Mouse (Mus musculus): Measurements from ENCODE around the gene Hist1h2bk. TPM values are rescaled to one million over a fixed set of nuclear protein-coding genes. Genes with fewer than 3 reads are reported as not detected.
A peak's percentile ranks its signal among the peaks of the same experiment; 100 is the strongest.

Hist1h2bk gene
- total and polyA plus RNA-seq, 2 experiments from 2014 or later = 0.40 to 262 TPM

GRCm38 (mm10) chr13:22022241-22022640 lies 13.4 kb upstream of the Hist1h2bk start:
- H3K4me1 ChIP-seq (ENCODE audit: insufficient read depth) = peaks cover 11% of the 10 kb centered on the region; the same call in 1 of the 2 replicates
- peak overlapping the region; percentile 38 for H3K4me3 ChIP-seq (ENCODE audit: low read depth, low read length)
- H3K4me2 ChIP-seq (ENCODE audit: low read depth) = peak overlapping the region; percentile 55
- DNase-seq (peak; percentile 86), ATAC-seq (peak; percentile 69)
- H3K36me3 ChIP-seq (ENCODE audit: insufficient read depth) = no peaks in the 10 kb centered on the region
- no peaks in the 10 kb centered on the region for H3K9me3 ChIP-seq (ENCODE audit: low read length)
- TF ChIP-seq CTCF (IDR thresholded peaks at IDR 0.05; ENCODE audit: low read depth) = no peak
- no peak overlapping the region for H3K9ac ChIP-seq
- H3K27me3 ChIP-seq (ENCODE audit: insufficient read depth, low read length) = peaks cover 30% of the 10 kb centered on the region
- no peak overlapping the region for H3K27ac ChIP-seq (ENCODE audit: low read depth, low read length)
- WGBS = under 1% methylated on average over 9 of the region's 9 CpGs

- Histone ChIP-seq H3K27me3 (ENCODE audit: insufficient read depth, low read length) (no peaks in the 10 kb centered on the region; the same call in 1 of the 2 replicates), H3K36me3 (ENCODE audit: insufficient read depth) (no peaks in the 10 kb centered on the region), H3K4me3 (ENCODE audit: low read depth, low read length) (peak overlapping the region; percentile 48), H3K9ac (peak overlapping the region; percentile 54), H3K9me3 (ENCODE audit: low read length) (no peaks in the 10 kb centered on the region), H3K27ac (ENCODE audit: low read depth, low read length) (peak overlapping the region; percentile 77), H3K4me2 (ENCODE audit: low read depth) (peak overlapping the region; percentile 50), H3K4me1 (ENCODE audit: insufficient read depth) (peaks cover 2% of the 10 kb centered on the region; the same call in 1 of the 2 replicates)
- DNase-seq = peak; percentile 96
- ATAC-seq = peak; percentile 76
- WGBS = 2% methylated on average over 35 of the region's 35 CpGs
- TF ChIP-seq CTCF (IDR thresholded peaks at IDR 0.05; ENCODE audit: low read depth) = no peak
Observed at GRCm38 (mm10) chr13:22026058-22027031, 9.3 kb upstream of the Hist1h2bk start.

- H3K4me1 ChIP-seq (ENCODE audit: insufficient read depth) = no peaks in the 10 kb centered on the region
- no peaks in the 10 kb centered on the region for H3K9me3 ChIP-seq (ENCODE audit: low read length)
- peak overlapping the region; percentile 62 for H3K4me2 ChIP-seq (ENCODE audit: low read depth)
- no peaks in the 10 kb centered on the region for H3K27me3 ChIP-seq (ENCODE audit: insufficient read depth, low read length)
- peak overlapping the region; percentile 65 for H3K4me3 ChIP-seq (ENCODE audit: low read depth, low read length)
- DNase-seq = peak; percentile 91
- peak; percentile 69 for ATAC-seq
- H3K9ac ChIP-seq = peak overlapping the region; percentile 63
- H3K36me3 ChIP-seq (ENCODE audit: insufficient read depth) = no peaks in the 10 kb centered on the region
- TF ChIP-seq CTCF (IDR thresholded peaks at IDR 0.05; ENCODE audit: low read depth) = peak; percentile 93
- WGBS = under 1% methylated on average over 40 of the region's 40 CpGs
- H3K27ac ChIP-seq (ENCODE audit: low read depth, low read length) = 0 out of 2 replicates have a peak overlapping the region, but pooled peaks have one; percentile 54
Observed at GRCm38 (mm10) chr13:22028673-22029460, 6.8 kb upstream of the Hist1h2bk start.

GRCm38 (mm10) chr13:22029928-22030327 lies 5.7 kb upstream of the Hist1h2bk start:
- no peak for ATAC-seq
- H3K9me3 ChIP-seq (ENCODE audit: low read length) = no peaks in the 10 kb centered on the region
- DNase-seq = no peak
- no peak overlapping the region for H3K9ac ChIP-seq
- H3K4me2 ChIP-seq (ENCODE audit: low read depth) = no peak overlapping the region
- no peaks in the 10 kb centered on the region for H3K36me3 ChIP-seq (ENCODE audit: insufficient read depth)
- whole genome bisulfite sequencing = 30% methylated on average over 8 of the region's 8 CpGs
- no peaks in the 10 kb centered on the region for H3K4me1 ChIP-seq (ENCODE audit: insufficient read depth)
- no peaks in the 10 kb centered on the region for H3K27me3 ChIP-seq (ENCODE audit: insufficient read depth, low read length)
- no peak overlapping the region for H3K4me3 ChIP-seq (ENCODE audit: low read depth, low read length)
- no peak overlapping the region for H3K27ac ChIP-seq (ENCODE audit: low read depth, low read length)
- no peak for TF ChIP-seq CTCF (IDR thresholded peaks at IDR 0.05; ENCODE audit: low read depth)

- H3K9me3 ChIP-seq (ENCODE audit: low read length) = no peaks in the 10 kb centered on the region
- peak; percentile 48 for TF ChIP-seq CTCF (IDR thresholded peaks at IDR 0.05; ENCODE audit: low read depth)
- DNase-seq (peak; percentile 68), ATAC-seq (no peak)
- no peak overlapping the region for H3K4me3 ChIP-seq (ENCODE audit: low read depth, low read length)
- H3K9ac ChIP-seq = no peak overlapping the region
- no peaks in the 10 kb centered on the region for H3K36me3 ChIP-seq (ENCODE audit: insufficient read depth)
- no peak overlapping the region for H3K27ac ChIP-seq (ENCODE audit: low read depth, low read length)
- 10% methylated on average over 4 of the region's 4 CpGs for WGBS
- H3K4me1 ChIP-seq (ENCODE audit: insufficient read depth) = no peaks in the 10 kb centered on the region
- no peaks in the 10 kb centered on the region for H3K27me3 ChIP-seq (ENCODE audit: insufficient read depth, low read length)
- no peak overlapping the region for H3K4me2 ChIP-seq (ENCODE audit: low read depth)
Observed at GRCm38 (mm10) chr13:22030493-22030892, 5.2 kb upstream of the Hist1h2bk start.

DNA sequence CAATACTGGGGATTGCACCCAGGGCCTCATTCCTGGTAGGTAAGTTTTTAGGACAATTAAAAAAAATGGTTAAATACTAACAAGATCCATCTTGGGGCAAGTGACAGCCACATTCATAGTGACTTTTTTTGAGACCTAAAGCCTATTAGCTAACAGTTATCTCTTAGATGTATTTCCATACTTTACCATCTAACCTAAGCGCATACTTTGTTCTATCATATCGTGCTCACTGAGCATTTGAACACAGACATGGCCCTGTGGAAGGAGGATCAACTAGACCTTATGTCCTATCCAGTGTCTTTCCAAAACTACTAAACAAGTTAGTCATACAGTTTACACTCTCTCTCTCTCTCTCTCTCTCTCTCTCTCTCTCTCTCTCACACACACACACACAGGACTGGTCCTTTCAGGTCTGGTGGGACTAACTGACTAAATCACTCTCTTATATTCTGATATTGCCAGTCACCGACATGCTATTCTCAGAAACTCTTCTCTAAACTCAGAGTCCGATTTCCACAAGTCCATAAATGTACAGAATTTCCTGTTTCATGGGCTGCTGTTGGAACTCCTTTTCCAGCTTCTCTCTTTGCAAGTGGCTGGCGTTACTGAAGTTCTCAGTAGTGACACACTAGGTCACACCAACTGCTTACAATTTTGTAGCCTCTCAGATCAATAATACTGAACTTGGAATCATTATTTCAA lies 1.8 kb upstream of the Hist1h2bk start:
- Histone ChIP-seq H3K4me2 (ENCODE audit: low read depth) (no peak overlapping the region), H3K4me1 (ENCODE audit: insufficient read depth) (peaks cover 6% of the 10 kb centered on the region), H3K9me3 (ENCODE audit: low read length) (no peaks in the 10 kb centered on the region), H3K27me3 (ENCODE audit: insufficient read depth, low read length) (no peaks in the 10 kb centered on the region), H3K9ac (no peak overlapping the region), H3K27ac (ENCODE audit: low read depth, low read length) (no peak overlapping the region), H3K4me3 (ENCODE audit: low read depth, low read length) (no peak overlapping the region), H3K36me3 (ENCODE audit: insufficient read depth) (no peaks in the 10 kb centered on the region)
- no peak for ATAC-seq
- DNase-seq = no peak
- 48% methylated on average over 5 of the region's 5 CpGs for WGBS
- TF ChIP-seq CTCF (IDR thresholded peaks at IDR 0.05; ENCODE audit: low read depth) = no peak
